ENCODE assay signal across 8 mouse cellular contexts in the genomic region with DNA sequence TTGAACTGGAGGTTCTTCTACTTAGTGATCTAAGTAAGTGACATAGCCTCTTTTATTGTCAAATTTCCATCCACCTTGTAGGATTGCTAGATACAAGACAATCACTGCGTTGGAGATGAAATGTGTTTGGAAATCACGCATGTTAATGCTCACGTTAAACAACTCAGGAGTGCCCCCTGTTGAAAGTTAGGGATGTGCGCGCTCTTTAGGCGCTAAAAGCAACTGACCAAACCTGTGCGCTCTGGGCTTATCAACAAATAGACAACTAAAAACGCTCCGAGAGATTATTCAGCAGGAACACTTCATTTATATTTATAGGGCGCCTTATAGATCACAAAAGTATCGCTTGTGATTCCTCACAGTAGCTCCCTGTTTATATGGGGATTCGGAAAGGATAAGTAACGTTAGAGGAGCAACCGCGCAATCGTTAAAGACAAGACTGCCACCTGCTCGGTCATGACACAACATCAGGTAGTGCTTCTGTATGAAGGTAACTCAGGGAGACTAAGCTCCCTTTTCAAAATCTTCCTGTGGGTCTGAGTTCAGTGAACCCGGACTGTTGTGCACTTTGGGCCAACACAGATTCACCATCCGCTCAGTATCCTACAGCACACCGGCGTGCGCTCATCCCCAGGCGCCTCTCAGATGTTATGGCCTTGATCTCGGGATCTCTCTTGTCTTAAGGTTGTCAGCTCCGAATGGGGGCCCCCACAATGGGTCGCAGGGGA. TPM values are rescaled to one million over a fixed set of nuclear protein-coding genes. Genes with fewer than 3 reads are reported as not detected.
DNase-seq lines count a peak whose midpoint lies in the region; ATAC-seq lines count a peak whose summit lies in the region.

No protein-coding gene starts in this region.

- peak overlapping the region; percentile 65 for H3K4me3 ChIP-seq in hindbrain, embryonic 14.5 days (replicated peaks; ENCODE audit: low read length)
- H3K4me3 ChIP-seq in stomach, embryonic 14.5 days (ENCODE audit: low read depth, low read length) = peak overlapping the region; percentile 96

- H3K36me3 ChIP-seq in hindbrain, embryonic 14.5 days (replicated peaks; ENCODE audit: control insufficient read depth, insufficient read depth) = peaks cover 18% of the 10 kb centered on the region
- peaks cover 20% of the 10 kb centered on the region for H3K36me3 ChIP-seq in stomach, embryonic 14.5 days (ENCODE audit: control insufficient read depth, insufficient read depth, low read length)

- 0 out of 2 replicates have a peak overlapping the region, but pooled peaks have one; percentile 3 for H3K27ac ChIP-seq in hindbrain, embryonic 14.5 days
- H3K27ac ChIP-seq in stomach, embryonic 14.5 days (ENCODE audit: low read length) = peak overlapping the region; percentile 52; the same call in 1 of the 2 replicates

- H3K4me2 ChIP-seq in hindbrain, embryonic 14.5 days (replicated peaks) = peak overlapping the region; percentile 70
- peak overlapping the region; percentile 96 for H3K4me2 ChIP-seq in stomach, embryonic 14.5 days (replicated peaks; ENCODE audit: low read depth, low read length)

- ATAC-seq in erythroid progenitor cell, adult 5-6 weeks (replicated peaks; ENCODE audit: low FRiP score, poor library complexity, severe bottlenecking) = 0 out of 2 replicates have a peak, but pooled peaks have one; percentile 32
- ATAC-seq in hindbrain, embryonic 14.5 days (ENCODE audit: low FRiP score) = 0 out of 2 replicates have a peak, but pooled peaks have one; percentile 28
- 0 out of 2 replicates have a peak, but pooled peaks have one; percentile 33 for ATAC-seq in megakaryocyte-erythroid progenitor cell, adult 5-6 weeks (replicated peaks; ENCODE audit: low FRiP score, low TSS enrichment, poor library complexity, severe bottlenecking)
- peak; percentile 53 for ATAC-seq in stomach, embryonic 14.5 days (ENCODE audit: insufficient number of reproducible peaks, insufficient read depth, low FRiP score, low read depth)

- no peaks in the 10 kb centered on the region for H3K27me3 ChIP-seq in hindbrain, embryonic 14.5 days (ENCODE audit: control insufficient read depth, insufficient read depth, low read length)
- H3K27me3 ChIP-seq in stomach, embryonic 14.5 days (ENCODE audit: control insufficient read depth, insufficient read depth, low read length) = no peaks in the 10 kb centered on the region

- H3K9ac ChIP-seq in hindbrain, embryonic 14.5 days = peak overlapping the region; percentile 90
- peak overlapping the region; percentile 79 for H3K9ac ChIP-seq in stomach, embryonic 14.5 days (replicated peaks; ENCODE audit: low read depth, low read length)

- 1% methylated on average over 26 of the region's 26 CpGs for WGBS in hindbrain, embryonic 14.5 days
- WGBS in stomach, embryonic 14.5 days = 2% methylated on average over 26 of the region's 26 CpGs

- DNase-seq in heart, adult 18-20 months = peak; percentile 78 to 87
- no peak for DNase-seq in heart, postnatal 25 days (ENCODE audit: low spot score)
- DNase-seq in brain, embryonic 18.5 days (ENCODE audit: low read depth, low spot score) = peak; percentile 67
- DNase-seq in hindbrain, embryonic 14.5 days (ENCODE audit: low spot score) = peak; percentile 87
- peak; percentile 43 for DNase-seq in left cerebral cortex, postnatal 4 days

- H3K9me3 ChIP-seq in hindbrain, embryonic 14.5 days (ENCODE audit: control insufficient read depth, low read length) = no peaks in the 10 kb centered on the region
- no peaks in the 10 kb centered on the region for H3K9me3 ChIP-seq in stomach, embryonic 14.5 days (ENCODE audit: control insufficient read depth, low read depth, low read length)

- H3K4me1 ChIP-seq in hindbrain, embryonic 14.5 days (replicated peaks; ENCODE audit: control insufficient read depth, insufficient read depth, low read length) = peaks cover 13% of the 10 kb centered on the region
- H3K4me1 ChIP-seq in stomach, embryonic 14.5 days (ENCODE audit: control insufficient read depth, insufficient read depth, low read length) = peaks cover 23% of the 10 kb centered on the region; the same call in 1 of the 2 replicates

- intact Hi-C loops in heart, postnatal 25 days (cut with DNase I) = loop anchor here (1.0 to 5.0 kb wide), 3 partner anchors 15 to 61 kb away; partner anchors contain the start of gene Grasp
- intact Hi-C loops in left cerebral cortex, postnatal 4 days (cut with DNase I) = loop anchor here (1.0 kb wide), 1 partner anchor 43 kb away; no protein-coding TSS in a partner anchor

RNA-seq across cellular contexts. Expression of gene Atg101, which starts 0.7 kb away (rescaled TPM):
- total RNA-seq in heart, adult 18-20 months (2021) = 10 to 100 TPM; 20.0 to 21.3 TPM
- total RNA-seq in heart, postnatal 25 days (2021) = 10 to 100 TPM; 21.5 to 25.0 TPM
- total RNA-seq in erythroid progenitor cell, adult 5-6 weeks (2015; ENCODE audit: low replicate concordance) = 1.4 TPM in 1 of 2 replicates, not detected in the other
- total RNA-seq in erythroid progenitor cell, adult 5-6 weeks (2017; ENCODE audit: low replicate concordance) = 5.8 and 11.4 TPM in 2 replicates
- polyA plus RNA-seq in hindbrain, embryonic 14.5 days (2014; fragmentation: Nextera tagmentation; extraction: Ambion mirVana) = 65.4 and 66.3 TPM in 2 replicates
- 10 to 100 TPM; 36.5 to 37.1 TPM for total RNA-seq in left cerebral cortex, postnatal 4 days (2021)
- 14.7 and 18.0 TPM in 2 replicates for total RNA-seq in megakaryocyte-erythroid progenitor cell, adult 5-6 weeks (2014; fragmentation: Nextera tagmentation)
- 31.7 and 42.1 TPM in 2 replicates for total RNA-seq in megakaryocyte-erythroid progenitor cell, adult 5-6 weeks (2017)
- 63.5 and 64.1 TPM in 2 replicates for polyA plus RNA-seq in stomach, embryonic 14.5 days (2014; fragmentation: Nextera tagmentation; extraction: Ambion mirVana)

RNA-seq across cellular contexts. Expression of gene 6030408B16Rik, which starts 9.7 kb away (rescaled TPM):
- total RNA-seq in heart, adult 18-20 months (2021) = 1 to 10 TPM in 1 of 2 experiments, under 1 TPM in 1; 0.69 to 1.1 TPM
- 1 to 10 TPM; 1.3 to 1.5 TPM for total RNA-seq in heart, postnatal 25 days (2021)
- not detected in 2 replicates for total RNA-seq in erythroid progenitor cell, adult 5-6 weeks (2015; ENCODE audit: low replicate concordance)
- not detected in 2 replicates for total RNA-seq in erythroid progenitor cell, adult 5-6 weeks (2017; ENCODE audit: low replicate concordance)
- 0.23 and 0.37 TPM in 2 replicates for polyA plus RNA-seq in hindbrain, embryonic 14.5 days (2014; fragmentation: Nextera tagmentation; extraction: Ambion mirVana)
- total RNA-seq in left cerebral cortex, postnatal 4 days (2021) = under 1 TPM in 1 of 2 experiments, not detected in 1; 0.56 TPM
- total RNA-seq in megakaryocyte-erythroid progenitor cell, adult 5-6 weeks (2014; fragmentation: Nextera tagmentation) = not detected in 2 replicates
- total RNA-seq in megakaryocyte-erythroid progenitor cell, adult 5-6 weeks (2017) = not detected in 2 replicates
- 20.1 and 25.0 TPM in 2 replicates for polyA plus RNA-seq in stomach, embryonic 14.5 days (2014; fragmentation: Nextera tagmentation; extraction: Ambion mirVana)

RNA-seq across cellular contexts. Expression of gene Nr4a1, which starts 29.3 kb away (rescaled TPM):
- total RNA-seq in heart, adult 18-20 months (2021) = 10 to 100 TPM in 1 of 2 experiments, 1 to 10 TPM in 1; 7.7 to 10.5 TPM
- 1 to 10 TPM; 5.5 to 6.3 TPM for total RNA-seq in heart, postnatal 25 days (2021)
- total RNA-seq in erythroid progenitor cell, adult 5-6 weeks (2015; ENCODE audit: low replicate concordance) = 2.9 and 5.0 TPM in 2 replicates
- total RNA-seq in erythroid progenitor cell, adult 5-6 weeks (2017; ENCODE audit: low replicate concordance) = 1.0 and 9.4 TPM in 2 replicates
- polyA plus RNA-seq in hindbrain, embryonic 14.5 days (2014; fragmentation: Nextera tagmentation; extraction: Ambion mirVana) = 5.0 and 5.1 TPM in 2 replicates
- 10 to 100 TPM; 20.1 to 22.6 TPM for total RNA-seq in left cerebral cortex, postnatal 4 days (2021)
- total RNA-seq in megakaryocyte-erythroid progenitor cell, adult 5-6 weeks (2014; fragmentation: Nextera tagmentation) = 0.66 and 3.2 TPM in 2 replicates
- total RNA-seq in megakaryocyte-erythroid progenitor cell, adult 5-6 weeks (2017) = 15.1 and 16.4 TPM in 2 replicates
- 10.1 and 12.1 TPM in 2 replicates for polyA plus RNA-seq in stomach, embryonic 14.5 days (2014; fragmentation: Nextera tagmentation; extraction: Ambion mirVana)

RNA-seq across cellular contexts. Expression of gene Grasp, which starts 59.4 kb away (rescaled TPM):
- 1 to 10 TPM; 8.7 to 9.7 TPM for total RNA-seq in heart, adult 18-20 months (2021)
- 10 to 100 TPM in 1 of 2 experiments, 1 to 10 TPM in 1; 9.4 to 12.3 TPM for total RNA-seq in heart, postnatal 25 days (2021)
- total RNA-seq in erythroid progenitor cell, adult 5-6 weeks (2015; ENCODE audit: low replicate concordance) = not detected in 2 replicates
- total RNA-seq in erythroid progenitor cell, adult 5-6 weeks (2017; ENCODE audit: low replicate concordance) = not detected in 2 replicates
- polyA plus RNA-seq in hindbrain, embryonic 14.5 days (2014; fragmentation: Nextera tagmentation; extraction: Ambion mirVana) = 1.6 and 2.5 TPM in 2 replicates
- 10 to 100 TPM; 12.3 to 13.5 TPM for total RNA-seq in left cerebral cortex, postnatal 4 days (2021)
- total RNA-seq in megakaryocyte-erythroid progenitor cell, adult 5-6 weeks (2014; fragmentation: Nextera tagmentation) = 0.17 TPM in 1 of 2 replicates, not detected in the other
- total RNA-seq in megakaryocyte-erythroid progenitor cell, adult 5-6 weeks (2017) = 0.27 TPM in 1 of 2 replicates, not detected in the other
- 6.4 and 7.2 TPM in 2 replicates for polyA plus RNA-seq in stomach, embryonic 14.5 days (2014; fragmentation: Nextera tagmentation; extraction: Ambion mirVana)
